Mouse (Mus musculus) yolk sac, embryonic 10.5 days (tissue): ENCODE measurements at regions not wholly inside any gene's neighbourhood (a gene's known extent, or its start where the extent isn't known, plus 50 kb on each side); places are given as distances from the start of the nearest gene placed in this dataset.
"Not testable (repeated sequence)": the region's sequence is repeated elsewhere in the genome, so short reads cannot be mapped to it uniquely, and the experiment has no call there.

Source experiments
- DNase-seq: peaks from one replicate; pipeline ENCODE4 v3.0.0-alpha.2; 2017; ENCODE audit warnings: low spot score

GRCm38 (mm10) chr10:27761402-27761801 lies 141.8 kb upstream of the Lama2 start:
- no peak for DNase-seq

DNA sequence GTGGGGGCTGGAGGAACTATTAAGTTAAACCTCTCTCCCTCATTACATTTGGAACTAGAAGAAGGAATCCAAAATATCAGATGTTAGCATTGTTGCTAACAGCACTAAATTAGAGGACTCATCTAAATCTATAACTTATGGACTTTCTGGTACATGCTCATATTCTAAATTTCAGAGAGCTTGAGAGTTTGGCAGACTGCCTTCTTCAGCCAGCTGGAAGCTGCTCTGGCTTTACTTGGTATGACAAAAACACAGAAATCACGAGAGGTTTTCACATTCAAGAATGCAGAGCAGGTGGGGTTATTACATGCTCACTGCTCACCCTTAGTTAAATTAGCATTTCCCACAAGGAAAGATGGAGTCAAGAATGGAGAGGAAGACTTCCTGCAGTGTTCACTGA lies 182.8 kb upstream of the Lama2 start:
- no peak for DNase-seq

DNA sequence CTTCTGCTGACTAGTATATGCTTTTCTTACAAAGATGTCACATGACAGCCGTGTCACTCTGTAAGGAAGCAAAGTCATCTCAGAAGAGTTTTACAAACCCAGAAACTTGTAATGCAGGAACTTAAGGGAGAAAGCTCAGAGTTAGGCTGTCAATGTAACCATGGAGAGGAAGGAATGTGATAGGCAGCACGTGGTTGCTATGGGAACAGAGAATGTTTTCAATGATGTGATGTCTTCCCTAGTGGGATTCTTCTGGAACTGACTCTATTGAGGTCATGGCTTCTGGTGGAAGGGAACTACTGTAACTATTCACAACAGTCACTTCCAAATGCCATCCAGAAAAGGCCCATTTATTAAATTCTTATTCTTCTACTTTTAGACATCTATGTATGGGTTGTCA lies 190.0 kb upstream of the Lama2 start:
- DNase-seq = no peak

- not testable (repeated sequence) for DNase-seq
Observed at GRCm38 (mm10) chr10:27825671-27826070, 206.1 kb upstream of the Lama2 start.

- no peak for DNase-seq
Observed at GRCm38 (mm10) chr10:27828346-27828745, 208.8 kb upstream of the Lama2 start.

DNA sequence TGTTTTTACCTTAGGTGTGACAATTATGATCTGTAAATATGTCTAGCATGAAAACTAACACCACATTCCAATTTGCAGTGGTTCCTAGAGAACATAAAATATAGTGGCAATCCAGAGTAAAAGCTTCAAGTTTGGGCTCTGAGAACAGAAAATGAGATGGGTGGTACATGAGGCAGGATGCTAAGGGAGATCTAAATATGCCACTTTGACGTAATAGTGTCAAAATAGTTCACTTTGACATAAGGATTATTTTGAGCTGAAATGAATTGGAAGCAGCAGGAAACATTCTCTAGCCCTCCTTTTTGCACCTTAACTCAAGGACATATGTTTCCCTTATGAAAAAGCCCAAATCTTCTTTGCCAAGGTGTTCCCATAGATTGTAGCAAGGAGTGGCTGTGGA lies 219.1 kb upstream of the Lama2 start:
- DNase-seq = no peak

DNA sequence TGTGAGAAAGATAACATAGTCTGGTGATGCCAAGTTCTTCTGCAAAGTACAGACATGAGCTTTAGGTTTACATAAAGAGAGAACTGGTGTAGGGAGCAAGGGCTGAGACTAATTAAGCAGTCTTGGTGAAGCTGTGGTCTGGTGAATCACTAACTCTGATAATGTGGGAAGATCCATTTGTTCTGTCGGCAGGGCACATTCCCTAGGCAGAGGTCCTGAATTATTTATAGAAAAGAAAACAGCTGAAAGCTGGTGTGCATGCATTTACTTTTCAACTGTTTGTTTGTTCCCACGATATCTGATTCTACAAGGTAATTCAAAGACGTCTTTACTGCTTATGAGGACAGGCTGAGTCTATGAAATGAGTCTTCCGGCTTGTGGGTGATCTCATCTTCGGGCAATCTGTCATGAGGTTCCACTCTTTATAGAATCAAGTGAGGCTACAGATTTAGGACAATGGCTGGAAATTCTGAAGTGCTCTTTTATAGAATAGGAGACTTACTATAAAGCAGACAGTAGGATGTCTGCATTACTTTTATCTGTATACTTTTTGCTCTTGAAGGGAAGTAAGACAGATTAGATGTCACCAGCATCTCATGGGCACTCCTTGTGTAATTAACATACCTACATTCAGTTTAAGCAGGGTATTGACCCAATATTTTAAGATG lies 221.6 kb upstream of the Lama2 start:
- DNase-seq = no peak

GRCm38 (mm10) chr10:27843010-27843409 lies 223.5 kb upstream of the Lama2 start:
- no peak for DNase-seq

DNA sequence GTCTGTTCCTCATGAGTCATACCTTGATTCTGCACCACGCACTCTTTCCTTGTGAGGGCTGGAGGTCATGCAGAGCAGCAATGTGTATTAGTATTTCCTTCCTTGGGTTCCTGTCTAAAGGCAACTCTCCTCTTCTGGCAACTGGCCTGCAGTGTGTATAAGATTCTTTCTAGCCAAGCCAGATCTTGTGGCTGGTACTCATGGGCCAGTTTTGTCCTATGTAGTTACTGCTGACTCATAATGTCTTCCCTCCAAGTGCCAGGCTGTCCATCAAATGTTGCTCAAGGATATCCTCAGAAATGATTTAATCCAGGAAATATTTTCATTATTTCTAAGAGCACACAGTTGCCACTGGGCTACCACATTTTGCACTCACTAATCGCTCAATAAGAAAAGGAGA lies 211.0 kb upstream of the Ptprk start:
- no peak for DNase-seq

DNA sequence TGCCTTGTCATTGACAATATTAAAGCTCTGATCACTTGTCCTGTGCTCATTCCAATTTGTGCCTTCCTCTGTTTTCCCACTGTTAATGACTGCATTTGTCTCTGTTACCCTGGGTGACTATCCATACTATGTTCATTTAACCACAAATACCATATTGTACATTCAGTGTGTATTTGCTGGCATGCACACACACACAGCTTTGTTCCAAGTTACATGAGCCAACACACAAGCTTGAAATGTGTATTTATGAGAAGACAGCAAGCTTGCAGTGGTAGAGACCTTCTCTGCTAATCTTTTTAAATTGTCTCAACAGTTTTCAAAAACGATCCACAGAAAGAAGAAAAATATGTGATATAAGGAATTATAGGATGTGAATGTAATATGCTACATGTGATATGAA lies 193.8 kb upstream of the Ptprk start:
- no peak for DNase-seq

DNA sequence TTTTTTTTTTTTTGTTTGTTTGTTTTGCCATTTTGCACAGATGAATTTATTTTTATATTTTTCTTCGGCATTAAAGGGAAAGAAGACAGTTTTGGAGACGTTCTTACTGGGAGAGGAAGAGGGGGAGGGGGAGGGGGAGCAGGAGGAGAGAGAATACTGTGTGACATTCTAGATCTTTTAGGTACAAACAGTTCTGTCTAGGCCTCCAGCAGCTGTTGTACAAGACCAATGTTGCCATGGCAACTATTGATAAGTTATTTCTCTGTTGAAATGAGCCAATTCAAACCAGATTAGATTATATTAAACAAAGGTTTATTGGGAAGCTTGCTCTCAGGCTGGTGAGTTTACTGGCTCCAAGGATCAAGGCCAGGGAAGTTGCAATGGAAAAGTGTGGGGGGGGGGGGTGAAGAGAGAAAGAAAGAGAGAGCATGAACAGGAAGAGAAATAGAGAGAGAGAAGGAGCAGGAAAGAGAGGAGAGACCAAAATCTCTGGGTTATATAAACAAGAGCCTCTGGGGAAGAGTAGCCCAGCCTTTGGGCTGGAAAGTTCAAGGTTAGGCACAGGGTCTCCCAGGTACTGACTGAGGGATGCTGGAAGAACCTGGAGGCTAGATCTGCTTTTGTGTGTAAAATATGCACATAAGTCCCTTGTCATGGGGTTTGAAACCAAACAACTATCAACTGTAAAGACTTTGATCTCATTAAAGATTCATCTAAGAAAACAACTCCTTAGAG lies 182.7 kb upstream of the Ptprk start:
- no peak for DNase-seq

DNA sequence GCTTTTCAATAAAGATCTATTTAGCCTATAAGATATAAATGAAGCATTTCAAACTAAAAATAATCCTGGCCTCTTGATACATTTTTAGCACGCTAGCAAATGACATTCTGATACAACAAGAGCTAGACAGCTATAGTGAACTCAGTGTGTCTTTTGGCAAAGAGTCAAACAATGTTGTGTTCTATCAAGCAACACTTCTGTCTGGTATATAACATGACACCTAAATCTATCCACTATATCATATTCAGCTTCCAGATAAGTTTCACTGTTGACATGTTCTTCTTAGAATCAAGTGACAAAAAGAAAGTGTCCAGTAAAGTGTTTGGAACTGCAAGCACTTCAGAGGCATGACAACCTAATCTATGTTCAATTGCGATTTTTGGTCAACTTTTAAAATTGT lies 158.2 kb upstream of the Ptprk start:
- no peak for DNase-seq

GRCm38 (mm10) chr10:27927266-27927665 lies 147.4 kb upstream of the Ptprk start:
- no peak for DNase-seq

GRCm38 (mm10) chr10:27942136-27942535 lies 132.5 kb upstream of the Ptprk start:
- no peak for DNase-seq

DNA sequence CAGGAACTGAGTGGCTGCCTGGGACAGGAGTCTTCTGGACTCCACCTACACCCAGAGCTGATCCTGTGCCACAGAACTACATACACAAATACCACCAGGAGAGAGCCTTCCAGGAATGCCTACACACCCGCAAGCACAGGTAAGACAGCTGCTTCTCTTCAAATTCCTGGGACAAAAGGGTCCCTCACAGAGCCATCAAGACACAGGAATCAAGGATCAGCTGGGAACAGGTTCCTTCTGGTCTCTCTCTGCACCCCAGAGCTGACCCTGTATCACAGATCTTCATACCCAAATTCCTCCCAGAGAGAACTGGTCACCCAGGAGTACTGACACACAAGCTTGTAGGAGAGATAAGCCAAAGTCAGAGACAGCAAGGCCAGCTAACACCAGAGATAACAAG lies 125.5 kb upstream of the Ptprk start:
- DNase-seq = no peak

DNA sequence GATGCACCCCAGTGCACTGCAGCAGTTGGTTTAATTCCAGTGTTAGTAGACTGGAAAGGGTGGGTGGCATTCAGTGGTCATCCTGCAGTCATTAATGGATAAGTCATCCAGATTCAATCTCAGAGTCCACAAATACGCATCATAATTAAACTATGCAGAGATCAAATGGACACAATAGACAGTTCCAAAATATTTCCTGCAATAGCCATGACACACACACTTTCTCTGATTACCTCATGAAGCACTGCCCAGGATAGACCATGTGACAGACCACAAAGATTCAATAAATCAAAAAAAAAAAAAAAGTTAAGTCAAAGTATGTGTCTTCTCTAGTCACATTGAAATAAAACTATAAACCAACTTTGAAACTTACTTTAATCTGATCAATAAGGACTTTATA lies 106.4 kb upstream of the Ptprk start:
- no peak for DNase-seq

GRCm38 (mm10) chr10:27984047-27984446 lies 90.6 kb upstream of the Ptprk start:
- no peak for DNase-seq

DNA sequence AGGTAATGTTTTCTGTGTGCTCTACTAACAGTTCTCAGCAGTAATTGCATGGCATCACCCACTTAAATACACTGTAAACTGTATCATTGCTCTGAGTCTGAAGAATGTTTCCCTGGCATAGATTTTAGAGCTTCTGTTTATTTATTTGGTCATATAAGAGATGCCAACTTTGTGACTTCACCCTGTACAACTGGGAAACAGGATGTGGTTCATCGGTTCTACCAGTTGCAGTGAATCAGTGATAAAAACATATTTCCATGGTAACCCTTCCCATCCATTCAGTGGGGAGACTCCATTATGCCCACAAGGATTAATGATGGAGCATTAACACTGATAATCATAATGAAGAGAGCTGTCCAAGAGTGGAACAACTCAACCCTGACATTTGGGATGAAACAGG lies 89.6 kb upstream of the Ptprk start:
- DNase-seq = no peak

GRCm38 (mm10) chr10:27987026-27987425 lies 87.6 kb upstream of the Ptprk start:
- no peak for DNase-seq

- peak; percentile 15 for DNase-seq
Observed at GRCm38 (mm10) chr10:27988066-27988465, 86.6 kb upstream of the Ptprk start.

DNA sequence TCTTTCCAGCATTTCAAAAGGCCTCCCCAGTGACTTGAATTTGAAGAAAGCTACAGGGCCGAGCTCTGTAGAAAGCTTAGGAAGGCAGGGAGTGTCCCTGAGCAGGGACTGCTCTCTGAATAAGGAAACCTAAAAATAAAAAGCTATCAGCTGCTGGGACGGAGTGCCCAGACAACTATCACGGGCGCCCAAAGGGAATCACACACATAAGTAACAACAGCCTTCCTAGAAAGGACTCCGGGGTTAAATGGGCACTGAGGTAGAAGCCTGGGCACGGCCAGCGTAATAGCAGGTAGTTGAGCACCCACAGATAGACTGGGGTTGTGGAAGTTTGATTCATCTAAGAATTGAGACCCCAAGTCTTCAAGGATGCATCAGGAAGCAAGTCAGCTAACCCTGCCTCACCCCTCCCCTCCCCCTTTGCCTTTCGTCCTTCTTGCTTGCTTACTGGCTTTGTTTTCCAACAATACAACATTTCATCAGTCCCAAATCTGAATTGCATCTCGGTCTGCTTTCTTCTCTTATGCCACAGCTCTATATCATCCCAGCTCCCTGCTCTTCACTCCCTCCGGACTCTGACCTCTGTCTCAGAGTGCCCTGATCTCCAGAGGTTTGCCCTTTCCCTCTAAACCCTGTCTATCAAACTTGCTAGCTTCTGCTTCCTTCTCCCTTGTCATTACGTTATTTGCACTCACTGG lies 84.1 kb upstream of the Ptprk start:
- DNase-seq = no peak

DNA sequence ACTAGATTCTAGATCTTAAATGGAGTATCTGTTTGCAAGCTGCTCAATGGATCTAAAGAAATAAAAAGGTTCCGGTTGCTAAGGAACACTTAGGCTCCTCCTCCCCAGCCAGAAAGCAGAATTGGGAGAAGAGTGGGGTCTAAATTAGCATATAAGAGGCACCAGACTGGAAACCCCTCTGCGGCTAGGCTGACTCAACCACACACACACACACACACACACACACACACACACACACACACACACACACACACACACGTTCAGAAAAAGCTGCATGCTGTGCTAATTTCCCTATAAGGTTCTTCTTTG lies 83.6 kb upstream of the Ptprk start:
- no peak for DNase-seq

GRCm38 (mm10) chr10:27994376-27995034 lies 80.1 kb upstream of the Ptprk start:
- no peak for DNase-seq
